Mouse (Mus musculus): ENCODE data around the gene Gm9945. TPM values are rescaled to one million over a fixed set of nuclear protein-coding genes. Genes with fewer than 3 reads are reported as not detected.

The Gm9945 gene
- polyA plus RNA-seq, 1 experiment from 2014 or later, result not detected

DNA sequence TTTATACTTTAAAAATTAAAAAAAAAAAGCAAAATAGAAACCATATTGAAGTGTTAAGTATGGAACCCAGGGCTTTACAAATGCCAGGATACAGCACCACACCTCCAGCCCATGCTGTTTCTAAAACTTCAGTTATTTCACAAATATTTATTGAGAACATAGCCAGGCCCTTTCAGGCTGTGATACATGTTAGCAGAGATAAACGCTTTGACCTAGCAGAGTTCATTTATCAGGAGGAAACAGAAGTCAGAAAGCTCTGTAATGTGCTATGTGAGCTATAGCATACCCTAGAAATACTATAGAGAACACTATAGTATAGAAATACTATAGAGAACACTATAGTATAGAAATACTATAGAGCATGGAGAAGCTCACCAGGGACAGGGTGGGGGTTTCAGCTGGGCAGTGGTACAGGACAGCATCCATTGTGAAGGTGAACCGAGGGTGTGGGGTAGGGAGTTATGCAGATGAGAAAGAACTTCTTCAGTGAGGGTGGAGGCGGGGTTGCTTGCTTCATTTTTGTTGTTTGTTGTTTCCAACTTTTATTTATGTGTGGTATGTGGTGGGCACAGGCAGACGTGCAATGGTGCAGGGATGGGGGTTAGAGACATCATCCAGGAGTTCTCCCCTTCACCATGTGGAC lies 1.2 kb downstream of the Gm9945 start:
- H3K4me1 ChIP-seq, result peaks cover 26% of the 10 kb centered on the region
- H3K9ac ChIP-seq, result no peak overlapping the region
- peaks cover 60% of the 10 kb centered on the region for H3K27me3 ChIP-seq (replicated peaks)
- no peaks in the 10 kb centered on the region for H3K9me3 ChIP-seq
- H3K27ac ChIP-seq (replicated peaks), result no peak overlapping the region
- H3K36me3 ChIP-seq, result no peaks in the 10 kb centered on the region
- WGBS, result 68% methylated on average over 4 of the region's 4 CpGs
- no peak overlapping the region for H3K4me3 ChIP-seq
- no peak overlapping the region for H3K4me2 ChIP-seq
- no peak for ATAC-seq (ENCODE audit: extremely low read depth, insufficient number of reproducible peaks, low FRiP score, low TSS enrichment)

GRCm38 (mm10) chr11:53483159-53483891 lies 3.4 kb downstream of the Gm9945 start:
- Histone ChIP-seq H3K27me3 (replicated peaks) (peaks cover 62% of the 10 kb centered on the region), H3K36me3 (no peaks in the 10 kb centered on the region), H3K27ac (replicated peaks) (peak overlapping the region; percentile 17; the same call in 1 of the 2 replicates), H3K4me3 (no peak overlapping the region), H3K4me1 (peaks cover 35% of the 10 kb centered on the region), H3K9ac (no peak overlapping the region), H3K9me3 (no peaks in the 10 kb centered on the region), H3K4me2 (no peak overlapping the region)
- WGBS, result 45% methylated on average over 9 of the region's 9 CpGs
- ATAC-seq (ENCODE audit: extremely low read depth, insufficient number of reproducible peaks, low FRiP score, low TSS enrichment), result no peak

GRCm38 (mm10) chr11:53485719-53486118 lies 5.8 kb downstream of the Gm9945 start:
- Histone ChIP-seq H3K9ac (no peak overlapping the region), H3K27me3 (replicated peaks) (peaks cover 38% of the 10 kb centered on the region), H3K9me3 (0 out of 2 replicates have a peak, but pooled peaks cover 3% of the 10 kb centered on the region), H3K4me3 (no peak overlapping the region), H3K27ac (replicated peaks) (no peak overlapping the region), H3K36me3 (no peaks in the 10 kb centered on the region), H3K4me2 (no peak overlapping the region), H3K4me1 (peaks cover 11% of the 10 kb centered on the region)
- 35% methylated on average over 3 of the region's 3 CpGs for WGBS
- ATAC-seq (ENCODE audit: extremely low read depth, insufficient number of reproducible peaks, low FRiP score, low TSS enrichment), result no peak

GRCm38 (mm10) chr11:53486351-53486750 lies 6.4 kb downstream of the Gm9945 start:
- Histone ChIP-seq H3K27ac (replicated peaks) (no peak overlapping the region), H3K27me3 (replicated peaks) (peaks cover 32% of the 10 kb centered on the region), H3K9me3 (0 out of 2 replicates have a peak, but pooled peaks cover 3% of the 10 kb centered on the region), H3K36me3 (no peaks in the 10 kb centered on the region), H3K4me1 (peaks cover 10% of the 10 kb centered on the region), H3K9ac (no peak overlapping the region), H3K4me3 (no peak overlapping the region), H3K4me2 (no peak overlapping the region)
- ATAC-seq (ENCODE audit: extremely low read depth, insufficient number of reproducible peaks, low FRiP score, low TSS enrichment), result no peak
- WGBS, result 73% methylated on average over 3 of the region's 3 CpGs

DNA sequence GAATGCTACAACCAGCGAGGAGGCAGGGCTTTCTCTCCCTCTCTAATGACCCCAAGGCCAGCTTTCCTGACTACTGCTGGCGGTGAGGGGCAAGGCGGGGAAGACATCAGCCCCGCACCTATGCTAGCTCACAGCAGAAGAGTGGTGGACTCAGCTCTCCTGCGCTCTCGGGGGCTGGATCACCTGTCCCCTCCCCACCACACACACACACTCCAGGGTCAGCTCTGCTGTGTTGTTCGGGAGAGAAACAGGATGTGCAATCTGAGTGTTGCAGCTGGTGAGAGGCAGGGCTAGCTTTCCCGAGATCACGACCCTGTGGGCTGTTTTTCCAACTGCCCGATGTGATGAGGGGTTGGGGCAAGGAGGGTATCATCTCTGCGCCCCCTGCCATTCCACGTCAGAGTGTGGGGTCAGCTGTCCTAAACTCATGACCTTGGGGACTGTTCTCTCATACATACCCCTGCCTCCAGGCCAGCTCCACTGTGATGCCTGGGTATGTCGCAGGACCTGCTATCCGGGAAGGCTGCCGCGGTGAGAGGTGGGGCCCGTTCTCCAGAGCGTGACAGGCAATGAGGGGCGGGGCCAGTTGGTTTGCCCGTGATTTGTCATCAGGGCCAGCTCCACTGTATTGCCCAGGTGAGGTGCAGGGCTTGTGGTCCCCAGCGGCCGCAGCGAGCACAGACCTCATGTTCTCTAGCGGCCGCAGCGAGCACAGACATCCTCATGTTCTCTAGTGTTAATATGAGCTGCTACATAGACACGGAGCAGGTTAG lies 7.0 kb downstream of the Gm9945 start:
- 8% methylated on average over 27 of the region's 27 CpGs for WGBS
- Histone ChIP-seq H3K4me3 (peak overlapping the region; percentile 35), H3K9ac (peak overlapping the region; percentile 33; the same call in 1 of the 2 replicates), H3K36me3 (no peaks in the 10 kb centered on the region), H3K4me1 (peaks cover 16% of the 10 kb centered on the region), H3K27me3 (replicated peaks) (peaks cover 25% of the 10 kb centered on the region), H3K9me3 (0 out of 2 replicates have a peak, but pooled peaks cover 3% of the 10 kb centered on the region), H3K4me2 (peak overlapping the region; percentile 66), H3K27ac (replicated peaks) (no peak overlapping the region)
- ATAC-seq (ENCODE audit: extremely low read depth, insufficient number of reproducible peaks, low FRiP score, low TSS enrichment), result no peak

GRCm38 (mm10) chr11:53489007-53489406 lies 9.0 kb downstream of the Gm9945 start:
- 92% methylated on average over 5 of the region's 5 CpGs for WGBS
- no peak overlapping the region for H3K9ac ChIP-seq
- no peak overlapping the region for H3K4me3 ChIP-seq
- H3K4me1 ChIP-seq, result peaks cover 30% of the 10 kb centered on the region
- H3K36me3 ChIP-seq, result no peaks in the 10 kb centered on the region
- H3K4me2 ChIP-seq, result no peak overlapping the region
- H3K27ac ChIP-seq (replicated peaks), result no peak overlapping the region
- ATAC-seq (ENCODE audit: extremely low read depth, insufficient number of reproducible peaks, low FRiP score, low TSS enrichment), result no peak
- peaks cover 24% of the 10 kb centered on the region for H3K27me3 ChIP-seq (replicated peaks)
- 0 out of 2 replicates have a peak, but pooled peaks cover 3% of the 10 kb centered on the region for H3K9me3 ChIP-seq

- Histone ChIP-seq H3K4me1 (peaks cover 30% of the 10 kb centered on the region), H3K9me3 (0 out of 2 replicates have a peak, but pooled peaks cover 3% of the 10 kb centered on the region), H3K4me2 (no peak overlapping the region), H3K27ac (replicated peaks) (no peak overlapping the region), H3K36me3 (no peaks in the 10 kb centered on the region), H3K4me3 (no peak overlapping the region), H3K27me3 (replicated peaks) (peaks cover 24% of the 10 kb centered on the region), H3K9ac (no peak overlapping the region)
- 82% methylated on average over 9 of the region's 9 CpGs for WGBS
- ATAC-seq (ENCODE audit: extremely low read depth, insufficient number of reproducible peaks, low FRiP score, low TSS enrichment), result no peak
These were observed 9.5 kb downstream of the Gm9945 start for GRCm38 (mm10) chr11:53489421-53489820.

DNA sequence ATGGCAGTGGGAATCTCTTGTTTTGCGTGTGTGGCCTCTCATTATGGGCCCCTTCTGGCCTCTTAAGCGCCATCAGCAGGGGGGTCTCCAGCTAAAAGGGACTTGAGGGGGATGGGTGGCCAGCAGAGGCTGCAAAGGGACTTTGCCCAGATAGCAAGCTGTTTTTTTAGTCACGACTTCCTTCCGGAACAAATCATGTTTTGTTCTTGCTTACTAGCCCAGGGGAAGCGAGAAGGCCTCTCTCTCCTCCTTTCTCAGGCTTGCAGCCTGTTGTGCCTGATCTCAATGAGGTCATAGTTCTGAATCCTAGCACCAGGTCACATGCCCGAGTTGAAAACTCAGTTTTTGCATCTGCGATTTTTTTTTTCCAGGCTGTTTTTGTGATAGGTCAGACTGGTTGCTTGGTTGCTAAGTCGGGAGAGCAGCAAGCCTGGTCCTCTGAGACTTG lies 12.0 kb downstream of the Gm9945 start:
- no peak overlapping the region for H3K4me3 ChIP-seq
- WGBS, result 21% methylated on average over 8 of the region's 8 CpGs
- no peak for ATAC-seq (ENCODE audit: extremely low read depth, insufficient number of reproducible peaks, low FRiP score, low TSS enrichment)
- H3K4me1 ChIP-seq, result peaks cover 26% of the 10 kb centered on the region
- no peak overlapping the region for H3K9ac ChIP-seq
- H3K36me3 ChIP-seq, result no peaks in the 10 kb centered on the region
- H3K27me3 ChIP-seq (replicated peaks), result peaks cover 14% of the 10 kb centered on the region
- H3K9me3 ChIP-seq, result 0 out of 2 replicates have a peak, but pooled peaks cover 3% of the 10 kb centered on the region
- H3K27ac ChIP-seq (replicated peaks), result 0 out of 2 replicates have a peak overlapping the region, but pooled peaks have one; percentile 8
- H3K4me2 ChIP-seq, result no peak overlapping the region

GRCm38 (mm10) chr11:53493243-53493955 lies 13.4 kb downstream of the Gm9945 start:
- Histone ChIP-seq H3K4me3 (no peak overlapping the region), H3K4me2 (no peak overlapping the region), H3K27me3 (replicated peaks) (no peaks in the 10 kb centered on the region; the same call in 1 of the 2 replicates), H3K4me1 (peaks cover 19% of the 10 kb centered on the region), H3K36me3 (no peaks in the 10 kb centered on the region), H3K27ac (replicated peaks) (no peak overlapping the region), H3K9ac (no peak overlapping the region), H3K9me3 (0 out of 2 replicates have a peak, but pooled peaks cover 3% of the 10 kb centered on the region)
- WGBS, result 33% methylated on average over 3 of the region's 3 CpGs
- ATAC-seq (ENCODE audit: extremely low read depth, insufficient number of reproducible peaks, low FRiP score, low TSS enrichment), result no peak

DNA sequence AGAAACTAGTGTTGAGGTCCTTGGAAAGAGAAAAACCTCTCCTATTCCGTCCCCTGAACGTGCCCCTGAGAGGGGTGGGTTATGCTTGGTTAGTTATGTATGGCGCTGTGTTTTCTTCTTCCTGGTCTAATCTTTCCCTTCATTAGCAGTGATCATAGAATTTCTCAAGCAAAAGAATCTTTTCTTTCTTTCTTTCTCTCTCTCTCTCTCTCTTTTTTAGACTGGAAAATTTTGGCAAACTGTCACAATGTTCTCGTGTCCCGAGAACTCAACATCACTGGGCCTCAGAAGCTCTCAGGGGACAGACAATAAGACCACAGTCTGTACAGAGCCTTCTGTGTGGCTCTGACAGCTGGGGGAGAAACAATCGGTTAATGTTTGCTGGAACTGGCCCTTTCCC lies 15.5 kb downstream of the Gm9945 start:
- H3K4me3 ChIP-seq, result no peak overlapping the region
- peaks cover 21% of the 10 kb centered on the region for H3K4me1 ChIP-seq
- ATAC-seq (ENCODE audit: extremely low read depth, insufficient number of reproducible peaks, low FRiP score, low TSS enrichment), result no peak
- H3K27me3 ChIP-seq (replicated peaks), result no peaks in the 10 kb centered on the region
- WGBS, result 61% methylated on average over 6 of the region's 6 CpGs
- no peak overlapping the region for H3K9ac ChIP-seq
- H3K27ac ChIP-seq (replicated peaks), result no peak overlapping the region
- no peaks in the 10 kb centered on the region for H3K36me3 ChIP-seq
- H3K4me2 ChIP-seq, result no peak overlapping the region
- no peaks in the 10 kb centered on the region for H3K9me3 ChIP-seq
